ENCODE assay signal across 37 mouse cellular contexts in the genomic region with DNA sequence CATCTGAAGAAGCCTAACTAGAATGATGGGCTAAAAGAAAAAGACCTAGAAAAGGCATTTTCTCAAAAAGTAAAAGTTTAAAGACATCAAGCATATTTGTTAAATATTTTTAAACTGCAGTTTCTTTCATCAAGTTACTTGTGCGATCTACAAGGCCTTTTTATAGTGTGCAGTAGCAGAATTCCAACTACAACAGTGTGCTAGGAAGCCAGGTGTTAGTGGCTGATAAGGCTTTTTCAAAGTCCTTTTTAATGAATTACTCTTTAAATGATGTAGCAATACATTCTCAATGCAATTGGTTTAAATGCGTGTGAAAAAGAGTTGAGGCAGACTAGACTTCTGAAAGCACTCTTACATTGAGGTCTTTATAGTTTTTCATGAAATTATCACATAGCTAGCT. TPM values are rescaled to one million over a fixed set of nuclear protein-coding genes. Genes with fewer than 3 reads are reported as not detected.
"Had no signal": no experiment of that assay in that cellular context is flagged by ENCODE, and none has a peak within 500 bp of the region (broad histone marks: within the 10 kb centered on the region; RNA-seq: fewer than 3 reads in every experiment).

No protein-coding gene starts in this region.

- H3K9ac ChIP-seq: limb, embryonic 12.5 days; limb, embryonic 13.5 days; limb, embryonic 15.5 days; liver, embryonic 12.5 days; liver, embryonic 13.5 days; liver, embryonic 14.5 days; liver, embryonic 15.5 days; liver, postnatal 0 days; lung, embryonic 14.5 days; lung, embryonic 15.5 days; midbrain, embryonic 12.5 days; midbrain, embryonic 13.5 days; midbrain, embryonic 15.5 days; neural tube, embryonic 12.5 days had no signal

- H3K4me3 ChIP-seq: limb, embryonic 10.5 days; limb, embryonic 12.5 days; limb, embryonic 13.5 days; limb, embryonic 15.5 days; liver, embryonic 12.5 days; liver, embryonic 13.5 days; liver, embryonic 15.5 days; lung, embryonic 15.5 days; megakaryocyte, embryonic 14.5 days; midbrain, embryonic 10.5 days; midbrain, embryonic 12.5 days; midbrain, embryonic 13.5 days; midbrain, embryonic 15.5 days; myocyte; neural tube, embryonic 12.5 days had no signal

- ATAC-seq: liver, embryonic 12.5 days; liver, postnatal 0 days; lung, postnatal 0 days; midbrain, embryonic 13.5 days; midbrain, embryonic 15.5 days; midbrain, embryonic 16.5 days had no signal

- H3K27me3 ChIP-seq: limb, embryonic 12.5 days; limb, embryonic 13.5 days; limb, embryonic 15.5 days; liver, embryonic 12.5 days; liver, embryonic 13.5 days; liver, embryonic 15.5 days; lung, embryonic 15.5 days; megakaryocyte, embryonic 14.5 days; midbrain, embryonic 12.5 days; midbrain, embryonic 13.5 days; midbrain, embryonic 15.5 days; neural tube, embryonic 12.5 days had no signal

- H3K27ac ChIP-seq: limb, embryonic 10.5 days; limb, embryonic 12.5 days; limb, embryonic 13.5 days; limb, embryonic 15.5 days; liver, embryonic 12.5 days; liver, embryonic 13.5 days; liver, embryonic 14.5 days; liver, embryonic 15.5 days; lung, embryonic 15.5 days; macrophage; midbrain, embryonic 10.5 days; midbrain, embryonic 12.5 days; midbrain, embryonic 13.5 days; midbrain, embryonic 15.5 days; neural tube, embryonic 12.5 days had no signal

- H3K9me3 ChIP-seq: limb, embryonic 10.5 days; limb, embryonic 12.5 days; limb, embryonic 13.5 days; limb, embryonic 15.5 days; liver, embryonic 12.5 days; liver, embryonic 13.5 days; liver, embryonic 15.5 days; lung, embryonic 15.5 days; megakaryocyte, embryonic 14.5 days; midbrain, embryonic 10.5 days; midbrain, embryonic 12.5 days; midbrain, embryonic 13.5 days; midbrain, embryonic 15.5 days; neural tube, embryonic 12.5 days had no signal

- H3K36me3 ChIP-seq: limb, embryonic 10.5 days; limb, embryonic 12.5 days; limb, embryonic 13.5 days; limb, embryonic 15.5 days; liver, embryonic 12.5 days; liver, embryonic 13.5 days; liver, embryonic 15.5 days; lung, embryonic 15.5 days; midbrain, embryonic 10.5 days; midbrain, embryonic 12.5 days; midbrain, embryonic 13.5 days; midbrain, embryonic 15.5 days; neural tube, embryonic 12.5 days had no signal

- DNase-seq: left cerebral cortex, postnatal 4 days; liver; liver, embryonic 13.5 days; liver, postnatal 0 days; lung, adult 18-20 months; lung, adult 2 months; lung, embryonic 14.5 days; lung, postnatal 10 days; lung, postnatal 14 days; lung, postnatal 36 days; lung, postnatal 4 days; midbrain, embryonic 14.5 days had no signal

- H3K4me2 ChIP-seq: limb, embryonic 12.5 days; limb, embryonic 13.5 days; limb, embryonic 15.5 days; liver, embryonic 11.5 days; liver, embryonic 12.5 days; liver, embryonic 13.5 days; liver, embryonic 15.5 days; lung, embryonic 14.5 days; lung, embryonic 15.5 days; midbrain, embryonic 11.5 days; midbrain, embryonic 12.5 days; midbrain, embryonic 13.5 days; midbrain, embryonic 15.5 days; neural tube, embryonic 12.5 days had no signal

- H3K4me1 ChIP-seq: limb, embryonic 10.5 days; limb, embryonic 12.5 days; limb, embryonic 13.5 days; limb, embryonic 15.5 days; liver, embryonic 12.5 days; liver, embryonic 13.5 days; liver, embryonic 15.5 days; lung, embryonic 15.5 days; megakaryocyte, embryonic 14.5 days; midbrain, embryonic 10.5 days; midbrain, embryonic 12.5 days; midbrain, embryonic 13.5 days; midbrain, embryonic 15.5 days; neural tube, embryonic 12.5 days had no signal

RNA-seq across cellular contexts. Expression of gene Pgr, which starts 42.2 kb away (rescaled TPM):
- total RNA-seq: liver, adult 2 months; megakaryocyte progenitor cell, adult 5-6 weeks; megakaryocyte, adult 5-6 weeks; monocyte, adult 5-6 weeks had no signal
- polyA plus RNA-seq: liver, adult 2 months; liver, embryonic 13.5 days; liver, embryonic 14.5 days; liver, embryonic 15.5 days; liver, embryonic 16.5 days; liver, postnatal 0 days; myocyte had no signal
